Mouse (Mus musculus) c-Kit-positive CD71-positive TER-119-positive erythroid progenitor cells, embryonic 14.5 days (primary cell): ENCODE data around the gene Snap23.
"Not testable (repeated sequence)": the region's sequence is repeated elsewhere in the genome, so short reads cannot be mapped to it uniquely, and the experiment has no call there.

Experiments used
- DNase-seq: peaks from one replicate; pipeline ENCODE4 v3.0.0-alpha.2; 2013; ENCODE audit warnings: low spot score

Gene Snap23

GRCm38 (mm10) chr2:120566886-120567797, at the start of gene Snap23:
Gene Snap23 (plus strand): TSS chr2:120567671.
- DNase-seq = peak; percentile 90

DNA sequence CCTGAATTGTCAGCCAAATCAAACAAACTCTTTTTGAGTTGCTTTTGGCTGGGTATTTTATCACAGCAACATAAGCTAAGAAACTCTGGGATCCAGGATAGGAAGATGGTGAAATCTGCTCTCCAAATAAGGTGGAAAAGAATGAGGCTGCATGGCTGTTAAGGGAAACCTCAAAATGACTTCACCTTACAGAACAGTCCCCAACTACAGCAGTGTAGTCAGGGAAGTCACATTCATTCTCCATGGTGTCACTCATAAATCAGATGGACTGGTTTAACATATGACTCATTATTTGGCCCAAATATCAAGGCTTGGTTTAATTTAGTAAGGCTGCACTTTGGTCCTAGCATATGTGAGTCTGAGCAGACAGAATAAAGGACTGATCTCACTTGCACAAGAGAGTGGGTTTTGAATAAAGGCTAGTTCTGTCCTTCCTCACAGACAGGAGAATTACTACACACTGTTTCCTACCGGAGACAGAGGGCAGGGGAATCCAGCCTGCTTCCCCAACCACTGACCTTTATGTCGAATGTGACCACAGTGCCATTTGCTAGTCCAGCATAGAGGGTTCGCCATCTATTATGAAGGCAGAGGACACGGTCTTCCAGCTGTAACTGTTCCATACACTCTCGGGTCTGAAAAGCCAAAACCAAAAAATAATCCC, 48.8 kb upstream of the Snap23 start:
- no peak for DNase-seq

DNA sequence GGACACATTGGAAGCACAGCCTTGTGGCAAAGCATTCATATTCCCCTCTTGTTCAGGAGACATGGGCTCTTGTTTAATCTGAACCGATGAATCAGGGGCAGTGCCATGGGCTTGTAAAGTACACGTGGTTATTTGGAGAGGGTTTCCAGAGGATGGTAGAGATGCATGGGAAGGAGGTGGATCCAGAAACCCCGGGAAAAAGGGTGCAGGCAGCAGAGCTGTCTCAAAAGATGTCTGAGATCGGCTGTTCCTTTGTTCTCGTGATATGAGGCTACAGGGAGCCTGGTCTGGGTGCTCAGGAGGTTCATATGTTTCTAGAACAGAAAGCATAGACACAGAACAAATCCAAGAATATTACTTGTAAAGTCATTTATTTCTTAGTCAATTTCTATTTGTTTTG, 40.7 kb upstream of the Snap23 start:
- no peak for DNase-seq

DNA sequence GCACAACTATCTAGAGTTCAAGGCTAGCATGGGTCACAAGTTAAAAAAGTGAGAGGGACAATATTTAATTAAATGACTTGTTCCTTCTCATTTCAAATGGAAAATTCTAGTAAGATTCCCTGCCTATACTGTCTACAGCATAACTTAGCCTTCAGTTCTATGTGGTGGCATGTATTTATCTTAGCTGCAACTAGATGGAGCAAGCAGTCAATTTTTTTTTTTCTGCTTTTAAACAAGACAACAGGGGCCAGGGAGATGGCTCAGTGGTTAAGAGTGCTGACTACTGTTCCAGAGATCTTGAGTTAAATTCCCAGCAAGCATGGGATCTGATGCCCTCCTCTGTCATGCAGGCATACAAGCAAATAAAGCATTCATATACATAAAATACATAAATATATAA, 37.9 kb upstream of the Snap23 start:
- DNase-seq = no peak

- DNase-seq = no peak
Measured at GRCm38 (mm10) chr2:120531223-120531622, 36.2 kb upstream of the Snap23 start.

DNA sequence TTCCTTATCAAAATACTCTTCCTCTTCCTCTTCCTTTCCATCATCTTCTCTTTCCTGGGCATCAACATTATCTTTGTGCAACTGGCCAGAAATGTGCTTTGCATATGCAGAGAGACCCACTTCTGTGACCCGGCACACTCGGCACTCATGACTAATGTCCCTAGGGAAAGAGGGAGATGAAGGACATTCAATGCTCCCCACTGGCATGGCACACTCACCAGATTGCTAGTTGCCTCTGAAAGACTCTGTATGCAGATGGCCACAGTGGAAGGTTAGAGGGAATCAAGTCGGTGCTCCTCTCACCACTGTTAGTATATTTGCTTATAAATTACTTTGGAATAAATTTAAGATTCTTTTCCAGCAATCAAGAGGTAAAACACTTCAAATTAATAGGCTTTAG, 28.1 kb upstream of the Snap23 start:
- no peak for DNase-seq

DNA sequence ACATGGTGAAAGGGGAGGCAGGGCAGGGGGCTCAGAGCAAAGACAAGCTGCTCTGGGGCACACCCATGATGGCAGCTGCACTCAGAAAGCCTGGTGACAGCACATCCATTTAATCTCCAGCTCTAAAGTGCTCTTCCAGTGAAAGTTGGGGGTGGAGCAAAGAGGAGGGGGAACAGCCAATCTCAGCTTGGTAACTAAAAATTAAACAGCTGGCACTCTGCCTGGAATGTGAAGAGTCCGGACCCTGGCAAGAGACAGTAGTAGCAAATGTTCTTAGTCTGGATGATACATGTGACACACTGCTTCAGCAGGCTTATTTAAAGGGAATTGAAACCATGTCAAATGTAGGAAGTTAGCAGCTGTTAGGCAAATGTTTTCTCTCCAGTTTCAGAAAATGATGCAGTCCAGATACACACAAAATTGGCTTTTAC, 27.7 kb upstream of the Snap23 start:
- no peak for DNase-seq

- DNase-seq = no peak
Measured at GRCm38 (mm10) chr2:120544732-120545131, 22.7 kb upstream of the Snap23 start.

- no peak for DNase-seq
Measured at GRCm38 (mm10) chr2:120556868-120557267, 10.6 kb upstream of the Snap23 start.

GRCm38 (mm10) chr2:120558813-120559212, 8.7 kb upstream of the Snap23 start:
- no peak for DNase-seq

DNA sequence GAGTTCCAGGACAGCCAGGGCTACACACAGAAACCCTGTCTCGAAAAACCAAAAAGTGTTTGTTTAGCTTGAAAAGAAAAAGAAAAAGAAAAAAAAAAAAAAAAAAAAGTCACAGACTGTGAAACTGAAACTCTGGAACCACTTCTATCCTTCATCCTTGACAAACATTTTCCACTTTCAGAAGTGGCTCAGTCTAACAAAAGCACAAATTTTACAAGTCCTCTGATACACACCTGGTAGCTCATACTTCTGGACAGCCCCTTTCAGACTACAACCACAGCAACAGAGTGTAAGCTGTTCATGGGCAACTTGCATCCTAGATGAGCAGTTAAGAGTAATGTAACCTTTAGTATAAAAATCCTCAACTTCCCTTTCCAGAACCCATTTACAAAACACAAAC, 5.9 kb upstream of the Snap23 start:
- DNase-seq = no peak

DNA sequence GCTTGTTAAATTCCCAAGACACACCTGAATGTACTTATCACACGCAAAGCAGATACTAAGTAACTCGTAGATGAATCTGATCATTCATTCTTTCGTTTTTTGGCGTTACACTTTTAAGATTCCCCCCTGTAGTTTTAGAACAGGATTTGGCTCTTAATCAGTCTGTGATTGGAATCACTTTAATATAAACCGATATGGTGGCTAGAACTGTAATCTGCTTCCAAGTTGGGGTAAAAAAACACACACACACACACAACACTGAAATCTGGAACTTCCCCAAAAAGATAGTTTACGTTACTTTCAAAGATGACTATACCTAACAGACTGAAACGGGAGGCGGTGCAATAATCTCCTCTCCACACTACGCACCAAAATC, 4.6 kb upstream of the Snap23 start:
- DNase-seq = no peak

- DNase-seq = peak; percentile 78
Measured at GRCm38 (mm10) chr2:120563235-120563990, 4.1 kb upstream of the Snap23 start, which contains the start of gene Zfp106. Gene Zfp106 (minus strand): TSS chr2:120563843.

- not testable (repeated sequence) for DNase-seq
Measured at GRCm38 (mm10) chr2:120564548-120565188, 2.8 kb upstream of the Snap23 start.

DNA sequence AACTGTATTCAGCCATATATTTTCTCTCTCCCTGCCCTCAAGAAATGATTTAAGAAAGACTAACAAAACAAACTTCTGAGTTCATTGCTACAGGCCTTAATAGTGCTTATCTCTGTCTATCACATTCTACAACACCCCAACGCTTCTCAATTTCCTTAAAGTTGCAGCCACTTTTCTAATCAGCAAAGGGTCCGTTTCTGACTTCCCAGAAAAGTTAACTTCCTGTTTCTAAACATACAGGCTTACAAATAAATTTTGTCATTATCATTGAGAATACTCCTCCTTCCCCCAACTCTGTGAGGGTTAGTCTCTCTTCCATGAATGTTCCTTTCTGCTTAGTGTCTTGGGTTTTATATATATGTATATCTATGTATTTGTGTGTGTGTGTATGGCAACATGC, 2.1 kb upstream of the Snap23 start:
- DNase-seq = peak; percentile 42

GRCm38 (mm10) chr2:120567798-120568320, 388 bp downstream of the Snap23 start:
- peak; percentile 35 for DNase-seq

DNA sequence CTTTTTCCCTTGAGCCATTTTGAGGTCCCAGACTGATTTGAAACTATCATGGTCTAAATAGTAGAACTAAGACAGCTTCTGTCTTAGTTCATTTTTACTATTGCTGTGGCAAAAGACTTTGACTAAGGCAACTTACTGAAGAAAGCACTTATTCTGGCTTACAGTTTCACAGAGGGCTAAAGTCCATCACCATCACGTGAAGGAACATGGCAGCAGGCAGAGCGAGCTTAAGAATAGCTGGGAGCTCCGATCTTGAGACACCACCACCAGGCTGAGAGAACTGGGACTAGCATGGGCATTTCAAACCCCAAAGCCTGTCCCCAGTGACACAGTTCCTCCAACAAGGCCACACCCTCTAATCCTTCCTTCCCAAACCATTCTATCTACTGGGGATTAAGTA, 3.6 kb downstream of the Snap23 start:
- DNase-seq = no peak

DNA sequence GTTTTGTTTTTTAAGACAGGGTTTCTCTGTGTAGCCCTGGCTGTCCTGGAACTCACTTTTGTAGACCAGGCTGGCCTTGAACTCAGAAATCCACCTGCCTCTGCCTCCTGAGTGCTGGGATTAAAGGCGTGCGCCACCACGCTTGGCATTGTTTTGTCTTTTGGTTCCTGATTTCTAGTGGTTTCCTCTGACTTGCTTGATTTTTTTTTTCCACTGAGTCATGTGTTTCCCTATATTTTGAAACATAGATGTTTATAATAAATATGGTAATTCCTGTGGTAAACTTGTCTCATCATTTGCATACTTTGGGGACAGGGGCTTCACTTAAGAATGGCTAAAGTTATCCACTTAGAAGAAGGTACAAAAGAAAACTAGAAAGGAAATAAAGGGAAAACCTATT, 4.7 kb downstream of the Snap23 start:
- DNase-seq = not testable (repeated sequence)

DNA sequence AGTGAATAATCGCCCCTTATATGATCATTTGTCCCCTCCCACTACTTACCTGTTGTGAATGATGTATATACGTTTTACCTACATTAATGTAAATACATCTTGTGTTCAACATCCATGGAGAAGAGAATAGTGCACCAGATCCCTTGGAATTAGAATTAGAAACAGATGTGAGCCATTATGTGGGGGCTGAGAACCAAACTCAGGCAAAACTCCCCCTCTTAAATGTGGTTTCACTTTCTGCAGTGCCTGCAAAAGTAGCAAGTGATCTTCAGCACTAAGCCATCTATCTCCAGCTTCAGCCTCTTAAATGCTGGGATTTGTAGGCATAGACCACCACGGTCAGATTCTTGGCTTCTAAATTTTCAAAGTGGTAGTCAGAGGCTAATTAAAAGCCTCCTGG, 7.7 kb downstream of the Snap23 start:
- DNase-seq = no peak

DNA sequence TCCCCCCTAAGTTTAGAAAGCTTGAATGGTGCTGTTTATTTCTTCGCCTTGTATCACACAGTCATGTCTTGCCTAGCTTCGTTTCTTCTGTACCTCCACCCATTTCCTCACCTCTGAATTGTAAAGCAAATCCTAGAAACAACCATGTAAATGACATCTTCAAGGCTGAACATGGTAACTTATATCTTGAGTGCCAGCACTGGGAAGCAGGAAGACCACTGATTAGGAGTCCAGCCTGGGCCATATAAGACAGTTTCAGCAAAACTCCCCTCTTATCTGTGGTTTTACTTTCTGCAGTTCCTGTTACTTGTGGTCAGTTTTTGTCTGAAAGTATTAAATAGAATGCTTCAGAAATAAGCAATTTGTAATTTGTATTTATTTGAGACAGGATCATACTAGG, 8.5 kb downstream of the Snap23 start:
- no peak for DNase-seq

DNA sequence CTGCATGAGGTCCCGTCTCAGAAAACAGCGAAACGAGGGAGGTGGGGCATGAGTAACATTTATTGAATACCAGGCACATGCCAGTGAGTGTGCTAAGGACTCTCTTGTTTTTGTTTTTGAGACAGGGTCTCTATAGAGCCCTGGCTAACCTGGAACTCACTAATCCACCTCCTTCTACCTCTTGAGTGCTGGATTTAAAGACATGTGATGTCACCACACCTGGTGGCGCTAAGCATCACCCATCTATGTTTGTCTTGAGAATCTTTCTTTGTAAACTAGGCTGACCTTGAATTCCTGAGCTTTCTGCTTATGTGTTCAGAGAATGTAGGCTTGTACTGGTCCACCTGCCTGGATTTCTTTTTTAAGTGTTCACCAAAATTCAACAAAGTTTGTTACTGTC, 10.3 kb downstream of the Snap23 start:
- DNase-seq = no peak

- DNase-seq = peak; percentile 32
Measured at GRCm38 (mm10) chr2:120578286-120578685, 10.8 kb downstream of the Snap23 start.
